Mouse (Mus musculus): Measurements from ENCODE around the gene 2610528J11Rik. TPM values are rescaled to one million over a fixed set of nuclear protein-coding genes. Genes with fewer than 3 reads are reported as not detected.
A peak's percentile ranks its signal among the peaks of the same experiment; 100 is the strongest.
"Not testable (repeated sequence)": the region's sequence is repeated elsewhere in the genome, so short reads cannot be mapped to it uniquely, and the experiment has no call there.

The 2610528J11Rik gene
- polyA plus RNA-seq, 1 experiment from 2014 or later, result not detected

- Histone ChIP-seq H3K4me3 (replicated peaks; ENCODE audit: low read length) (no peak overlapping the region), H3K9me3 (ENCODE audit: control insufficient read depth, low read length) (no peaks in the 10 kb centered on the region), H3K27me3 (ENCODE audit: control insufficient read depth, insufficient read depth, low read length) (no peaks in the 10 kb centered on the region), H3K36me3 (replicated peaks; ENCODE audit: control insufficient read depth, insufficient read depth) (no peaks in the 10 kb centered on the region), H3K4me2 (replicated peaks) (no peak overlapping the region), H3K4me1 (replicated peaks; ENCODE audit: control insufficient read depth, insufficient read depth, low read length) (no peaks in the 10 kb centered on the region), H3K9ac (no peak overlapping the region), H3K27ac (no peak overlapping the region)
- no peak for DNase-seq (ENCODE audit: low spot score)
- 83% methylated on average over 6 of the region's 6 CpGs for WGBS
- ATAC-seq (ENCODE audit: low FRiP score), result no peak
Measured at GRCm38 (mm10) chr4:118535610-118536009, 8.8 kb downstream of the 2610528J11Rik start.

GRCm38 (mm10) chr4:118537801-118538200 is 11.0 kb downstream of the 2610528J11Rik start:
- H3K4me2 ChIP-seq (replicated peaks), result no peak overlapping the region
- 0 out of 2 replicates have a peak, but pooled peaks cover 5% of the 10 kb centered on the region for H3K27me3 ChIP-seq (ENCODE audit: control insufficient read depth, insufficient read depth, low read length)
- H3K4me3 ChIP-seq (replicated peaks; ENCODE audit: low read length), result no peak overlapping the region
- no peak overlapping the region for H3K9ac ChIP-seq
- no peaks in the 10 kb centered on the region for H3K4me1 ChIP-seq (replicated peaks; ENCODE audit: control insufficient read depth, insufficient read depth, low read length)
- no peaks in the 10 kb centered on the region for H3K9me3 ChIP-seq (ENCODE audit: control insufficient read depth, low read length)
- no peaks in the 10 kb centered on the region for H3K36me3 ChIP-seq (replicated peaks; ENCODE audit: control insufficient read depth, insufficient read depth)
- ATAC-seq (ENCODE audit: low FRiP score) (no peak), DNase-seq (ENCODE audit: low spot score) (no peak)
- 62% methylated on average over 6 of the region's 6 CpGs for WGBS
- H3K27ac ChIP-seq, result no peak overlapping the region

GRCm38 (mm10) chr4:118539904-118540303 is 13.1 kb downstream of the 2610528J11Rik start:
- H3K27me3 ChIP-seq (ENCODE audit: control insufficient read depth, insufficient read depth, low read length), result 0 out of 2 replicates have a peak, but pooled peaks cover 12% of the 10 kb centered on the region
- no peak overlapping the region for H3K4me2 ChIP-seq (replicated peaks)
- no peak overlapping the region for H3K9ac ChIP-seq
- H3K9me3 ChIP-seq (ENCODE audit: control insufficient read depth, low read length), result no peaks in the 10 kb centered on the region
- H3K4me1 ChIP-seq (replicated peaks; ENCODE audit: control insufficient read depth, insufficient read depth, low read length), result peaks cover 4% of the 10 kb centered on the region; the same call in 1 of the 2 replicates
- ATAC-seq (ENCODE audit: low FRiP score) (no peak), DNase-seq (ENCODE audit: low spot score) (no peak)
- H3K27ac ChIP-seq, result no peak overlapping the region
- no peak overlapping the region for H3K4me3 ChIP-seq (replicated peaks; ENCODE audit: low read length)
- no peaks in the 10 kb centered on the region for H3K36me3 ChIP-seq (replicated peaks; ENCODE audit: control insufficient read depth, insufficient read depth)
- 11% methylated on average over 10 of the region's 10 CpGs for whole genome bisulfite sequencing

GRCm38 (mm10) chr4:118542510-118543157 is 15.8 kb downstream of the 2610528J11Rik start:
- DNase-seq (ENCODE audit: low spot score) (no peak), ATAC-seq (ENCODE audit: low FRiP score) (no peak)
- no peak overlapping the region for H3K9ac ChIP-seq
- H3K4me3 ChIP-seq (replicated peaks; ENCODE audit: low read length), result no peak overlapping the region
- no peak overlapping the region; the same call in 1 of the 2 replicates for H3K4me2 ChIP-seq (replicated peaks)
- H3K27me3 ChIP-seq (ENCODE audit: control insufficient read depth, insufficient read depth, low read length), result 0 out of 2 replicates have a peak, but pooled peaks cover 12% of the 10 kb centered on the region
- H3K36me3 ChIP-seq (replicated peaks; ENCODE audit: control insufficient read depth, insufficient read depth), result no peaks in the 10 kb centered on the region
- H3K9me3 ChIP-seq (ENCODE audit: control insufficient read depth, low read length), result no peaks in the 10 kb centered on the region
- H3K4me1 ChIP-seq (replicated peaks; ENCODE audit: control insufficient read depth, insufficient read depth, low read length), result peaks cover 4% of the 10 kb centered on the region; the same call in 1 of the 2 replicates
- no peak overlapping the region for H3K27ac ChIP-seq
- 59% methylated on average over 9 of the region's 9 CpGs for WGBS

- 22% methylated on average over 13 of the region's 13 CpGs for WGBS
- Histone ChIP-seq H3K9ac (no peak overlapping the region), H3K36me3 (replicated peaks; ENCODE audit: control insufficient read depth, insufficient read depth) (no peaks in the 10 kb centered on the region), H3K9me3 (ENCODE audit: control insufficient read depth, low read length) (no peaks in the 10 kb centered on the region), H3K4me3 (replicated peaks; ENCODE audit: low read length) (peak overlapping the region; percentile 29), H3K4me2 (replicated peaks) (peak overlapping the region; percentile 55), H3K4me1 (replicated peaks; ENCODE audit: control insufficient read depth, insufficient read depth, low read length) (peaks cover 4% of the 10 kb centered on the region; the same call in 1 of the 2 replicates), H3K27me3 (ENCODE audit: control insufficient read depth, insufficient read depth, low read length) (0 out of 2 replicates have a peak, but pooled peaks cover 12% of the 10 kb centered on the region), H3K27ac (no peak overlapping the region)
- ATAC-seq (ENCODE audit: low FRiP score), result no peak
- no peak for DNase-seq (ENCODE audit: low spot score)
Measured at GRCm38 (mm10) chr4:118543158-118543530, 16.3 kb downstream of the 2610528J11Rik start.

GRCm38 (mm10) chr4:118543592-118544260 is 16.9 kb downstream of the 2610528J11Rik start, which contains the start of gene Tmem125:
TSS of gene Tmem125 (minus strand) at chr4:118544044.
- Histone ChIP-seq H3K4me2 (replicated peaks) (peak within 1 kb of the TSS; percentile 55), H3K4me1 (replicated peaks; ENCODE audit: control insufficient read depth, insufficient read depth, low read length) (peaks cover 4% of the 10 kb centered on the region; the same call in 1 of the 2 replicates), H3K9ac (no peak within 1 kb of the TSS), H3K4me3 (replicated peaks; ENCODE audit: low read length) (peak within 1 kb of the TSS; percentile 29), H3K9me3 (ENCODE audit: control insufficient read depth, low read length) (no peaks in the 10 kb centered on the region), H3K27ac (no peak within 1 kb of the TSS), H3K27me3 (ENCODE audit: control insufficient read depth, insufficient read depth, low read length) (0 out of 2 replicates have a peak, but pooled peaks cover 12% of the 10 kb centered on the region), H3K36me3 (replicated peaks; ENCODE audit: control insufficient read depth, insufficient read depth) (no peaks in the 10 kb centered on the region)
- 3% methylated on average over 24 of the region's 24 CpGs for WGBS
- DNase-seq (ENCODE audit: low spot score) (no peak), ATAC-seq (ENCODE audit: low FRiP score) (peak; percentile 46; the same call in 1 of the 2 replicates)

GRCm38 (mm10) chr4:118544441-118545127 is 17.8 kb downstream of the 2610528J11Rik start:
- Histone ChIP-seq H3K4me3 (replicated peaks; ENCODE audit: low read length) (no peak overlapping the region), H3K9ac (no peak overlapping the region), H3K4me1 (replicated peaks; ENCODE audit: control insufficient read depth, insufficient read depth, low read length) (peaks cover 4% of the 10 kb centered on the region; the same call in 1 of the 2 replicates), H3K27ac (no peak overlapping the region), H3K36me3 (replicated peaks; ENCODE audit: control insufficient read depth, insufficient read depth) (no peaks in the 10 kb centered on the region), H3K27me3 (ENCODE audit: control insufficient read depth, insufficient read depth, low read length) (0 out of 2 replicates have a peak, but pooled peaks cover 12% of the 10 kb centered on the region), H3K4me2 (replicated peaks) (no peak overlapping the region; the same call in 1 of the 2 replicates), H3K9me3 (ENCODE audit: control insufficient read depth, low read length) (no peaks in the 10 kb centered on the region)
- WGBS, result 75% methylated on average over 14 of the region's 14 CpGs
- no peak for ATAC-seq (ENCODE audit: low FRiP score)
- DNase-seq (ENCODE audit: low spot score), result no peak

- H3K9ac ChIP-seq; H3K4me1 ChIP-seq (replicated peaks; ENCODE audit: control insufficient read depth, insufficient read depth, low read length); H3K4me3 ChIP-seq (replicated peaks; ENCODE audit: low read length); H3K27me3 ChIP-seq (ENCODE audit: control insufficient read depth, insufficient read depth, low read length); H3K9me3 ChIP-seq (ENCODE audit: control insufficient read depth, low read length); H3K36me3 ChIP-seq (replicated peaks; ENCODE audit: control insufficient read depth, insufficient read depth); ATAC-seq (ENCODE audit: low FRiP score); H3K27ac ChIP-seq; DNase-seq (ENCODE audit: low spot score); H3K4me2 ChIP-seq (replicated peaks): not testable (repeated sequence)
- WGBS, result 92% methylated on average over 22 of the region's 23 CpGs
Measured at GRCm38 (mm10) chr4:118547424-118548129, 20.8 kb downstream of the 2610528J11Rik start.
